Mouse (Mus musculus): Measurements from ENCODE around the gene Clmp. TPM values are rescaled to one million over a fixed set of nuclear protein-coding genes. Genes with fewer than 3 reads are reported as not detected.

The Clmp gene
- 0.30 and 1.3 TPM in 2 replicates for total RNA-seq (2015)
- total RNA-seq (2017): 0.61 and 1.4 TPM in 2 replicates

- peak; percentile 24; the same call in 1 of the 2 replicates for ATAC-seq (ENCODE audit: poor library complexity, severe bottlenecking)
Measured at GRCm38 (mm10) chr9:40685801-40686420, at the start of gene Clmp. Gene Clmp, plus strand, starts transcription at chr9:40685962.

GRCm38 (mm10) chr9:40636054-40636453, 49.7 kb upstream of the Clmp start:
- peak; percentile 62 for ATAC-seq (ENCODE audit: poor library complexity, severe bottlenecking)

DNA sequence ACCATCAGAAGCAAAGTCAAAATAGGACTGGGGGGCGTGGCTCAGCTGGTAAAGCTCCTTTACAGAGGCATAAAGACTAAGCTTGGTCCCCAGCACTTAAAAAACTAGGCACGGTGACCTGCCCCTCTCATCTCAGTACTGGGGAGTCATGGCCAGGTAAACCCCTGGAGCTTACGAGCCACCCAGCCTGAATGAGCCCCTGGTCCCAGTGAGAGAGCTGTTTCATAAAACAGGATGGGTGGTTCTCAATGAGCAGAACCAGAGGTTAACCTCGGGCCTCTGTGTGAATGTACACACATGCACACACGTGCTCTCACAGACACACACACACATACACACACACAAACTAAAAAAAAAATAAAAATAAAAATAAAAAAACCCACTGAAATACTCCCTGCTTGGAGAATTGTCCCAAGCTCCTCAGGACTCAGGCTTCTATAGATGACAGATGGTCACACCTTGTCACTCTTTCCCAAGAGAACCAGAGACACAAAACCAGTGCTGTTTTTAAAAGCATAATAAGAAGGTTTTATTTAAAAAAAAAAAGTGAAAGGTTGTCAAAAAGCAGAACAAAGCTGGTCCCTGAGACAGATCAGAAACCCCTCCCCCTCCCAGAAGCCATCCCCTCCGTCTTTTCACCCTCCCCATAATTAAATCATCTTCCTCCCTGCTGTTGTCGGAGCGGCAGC, 47.9 kb upstream of the Clmp start:
- peak; percentile 34 for ATAC-seq (ENCODE audit: poor library complexity, severe bottlenecking)

GRCm38 (mm10) chr9:40638394-40639049, 47.2 kb upstream of the Clmp start:
- peak; percentile 8; the same call in 1 of the 2 replicates for ATAC-seq (ENCODE audit: poor library complexity, severe bottlenecking)

DNA sequence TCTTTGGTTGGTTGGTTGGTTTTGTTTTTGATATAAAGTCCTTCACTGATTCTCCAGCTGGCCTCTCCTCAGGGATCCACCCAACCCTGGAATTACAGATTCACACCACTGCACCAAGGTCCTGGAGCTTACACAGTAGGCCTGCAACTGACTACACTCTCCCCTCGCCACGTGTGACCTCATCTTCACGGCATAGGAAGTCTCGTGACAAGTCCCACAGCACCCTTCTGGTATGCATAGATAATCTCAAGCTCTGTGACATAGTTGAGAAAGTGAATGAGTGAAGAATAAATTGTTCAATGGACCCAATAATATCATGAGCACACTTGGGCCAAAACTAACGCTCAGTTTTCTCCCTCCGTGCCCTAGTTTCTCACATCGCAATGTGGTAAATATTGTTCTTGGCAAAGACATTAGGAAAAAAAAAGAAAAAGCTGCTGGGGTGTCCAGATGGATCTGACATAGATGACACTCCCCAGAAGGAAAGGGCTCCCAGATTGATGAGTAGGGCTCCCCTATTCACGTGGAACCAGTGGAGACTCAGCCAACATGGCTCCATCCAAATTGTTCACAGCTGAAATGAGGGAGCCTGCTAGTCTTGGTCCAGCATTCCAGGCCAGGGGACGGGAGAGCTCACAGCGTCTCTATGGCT, 46.1 kb upstream of the Clmp start:
- ATAC-seq (ENCODE audit: poor library complexity, severe bottlenecking): no peak

- peak; percentile 67 for ATAC-seq (ENCODE audit: poor library complexity, severe bottlenecking)
Measured at GRCm38 (mm10) chr9:40641318-40641717, 44.4 kb upstream of the Clmp start.

- peak; percentile 45 for ATAC-seq (ENCODE audit: poor library complexity, severe bottlenecking)
Measured at GRCm38 (mm10) chr9:40642470-40643220, 43.1 kb upstream of the Clmp start.

DNA sequence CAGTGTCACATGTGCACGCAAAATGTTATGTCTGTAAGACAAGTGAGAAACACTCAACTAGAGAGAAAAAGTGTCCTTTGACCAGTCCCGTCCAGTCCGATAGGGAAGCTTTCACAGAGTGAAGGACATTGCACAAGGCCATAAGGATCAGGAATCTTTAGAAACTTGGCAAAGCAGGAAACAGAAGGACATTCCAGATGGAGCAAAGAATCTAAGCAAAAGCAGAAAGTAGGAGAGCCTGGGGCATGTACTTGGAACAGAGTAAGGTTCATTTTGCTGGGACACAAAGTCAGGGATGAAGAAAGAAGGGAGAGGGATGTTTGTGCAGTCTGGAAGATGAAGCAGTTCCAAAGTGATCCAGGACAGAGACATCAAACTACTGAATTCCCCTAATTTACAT, 36.3 kb upstream of the Clmp start:
- ATAC-seq (ENCODE audit: poor library complexity, severe bottlenecking): no peak

GRCm38 (mm10) chr9:40649983-40650382, 35.8 kb upstream of the Clmp start:
- no peak for ATAC-seq (ENCODE audit: poor library complexity, severe bottlenecking)

DNA sequence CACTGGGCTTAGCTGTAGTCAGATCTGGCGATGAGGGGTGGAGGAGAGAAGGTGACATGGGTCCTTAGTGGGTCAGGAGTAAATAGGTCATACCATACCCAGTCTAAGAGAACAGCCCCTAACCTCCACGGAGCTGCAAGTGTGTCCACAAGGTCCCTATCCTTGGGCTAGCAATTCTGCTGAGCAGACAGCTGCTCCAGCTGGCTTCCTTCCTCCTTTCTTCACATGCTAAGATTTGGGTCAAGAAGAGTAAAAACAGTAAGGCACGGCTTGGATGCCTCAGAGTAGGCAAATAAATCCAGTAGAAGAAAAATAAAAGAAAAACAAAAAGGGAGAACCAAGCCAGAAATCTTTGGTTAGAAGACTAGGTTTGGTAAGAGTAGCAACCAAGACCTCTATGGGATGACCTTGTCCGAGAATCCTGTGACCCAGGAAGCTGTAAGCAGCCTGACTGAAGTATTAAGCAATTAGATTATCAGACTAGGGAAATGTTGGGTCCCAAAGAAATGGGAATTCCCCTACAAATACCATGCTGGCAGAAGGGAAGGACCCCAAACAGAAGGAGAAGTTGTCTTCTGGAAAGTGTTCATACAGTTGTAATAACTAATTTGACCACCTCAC, 34.4 kb upstream of the Clmp start:
- no peak for ATAC-seq (ENCODE audit: poor library complexity, severe bottlenecking)

GRCm38 (mm10) chr9:40652757-40653156, 33.0 kb upstream of the Clmp start:
- ATAC-seq (ENCODE audit: poor library complexity, severe bottlenecking): no peak

DNA sequence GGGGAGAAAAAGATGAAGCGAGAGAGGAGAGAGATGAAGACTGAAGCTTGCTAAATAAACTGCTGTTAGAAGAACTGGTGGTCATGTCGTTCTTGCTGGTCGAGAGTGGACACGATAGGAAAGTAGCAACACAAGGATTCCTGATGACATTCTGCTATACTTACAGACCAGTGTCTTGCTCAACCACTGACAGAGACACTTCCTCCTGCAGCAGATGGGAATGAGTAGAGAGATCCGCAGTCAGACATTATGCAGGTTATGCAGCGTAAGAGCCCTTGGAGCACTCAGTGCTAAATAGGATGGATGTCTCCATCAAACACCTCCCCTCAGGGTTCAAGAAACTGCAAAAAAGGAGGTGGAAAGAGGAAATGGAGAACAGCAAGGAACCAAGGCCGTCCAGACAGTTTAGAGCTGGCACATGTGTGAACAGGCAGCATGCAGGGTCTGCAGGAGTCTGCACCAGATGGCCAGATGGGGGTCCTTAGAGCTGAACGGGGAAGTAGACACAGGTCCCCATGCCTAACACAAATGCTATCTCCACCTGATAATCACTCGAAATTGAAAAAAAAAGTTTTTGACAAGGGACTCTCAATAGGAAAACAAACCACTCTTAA, 19.5 kb upstream of the Clmp start:
- ATAC-seq (ENCODE audit: poor library complexity, severe bottlenecking): peak; percentile 82

DNA sequence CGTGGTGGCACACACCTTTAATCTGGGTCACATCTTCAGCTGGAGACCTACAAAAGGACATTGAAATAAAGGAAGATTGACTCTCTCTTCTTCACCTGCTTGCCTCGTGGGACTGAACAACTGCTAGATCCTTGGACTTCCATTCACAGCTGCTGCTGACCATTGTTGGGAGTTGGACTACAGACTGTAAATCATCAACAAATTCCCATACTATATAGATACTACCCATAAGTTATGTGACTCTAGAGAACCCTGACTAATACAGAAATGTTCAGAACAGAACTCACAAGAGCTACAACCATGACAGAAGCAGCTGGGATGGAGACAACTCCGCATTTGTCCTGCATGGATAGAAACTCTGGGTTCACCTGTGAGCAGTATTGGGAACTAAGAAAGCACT, 15.4 kb upstream of the Clmp start, which contains the start of gene Gm21915:
Gm21915 (plus strand) TSS at position 301 of the 400 bp plus-strand sequence.
- no peak for ATAC-seq (ENCODE audit: poor library complexity, severe bottlenecking)

GRCm38 (mm10) chr9:40671323-40671930, 14.3 kb upstream of the Clmp start:
- ATAC-seq (ENCODE audit: poor library complexity, severe bottlenecking): no peak

DNA sequence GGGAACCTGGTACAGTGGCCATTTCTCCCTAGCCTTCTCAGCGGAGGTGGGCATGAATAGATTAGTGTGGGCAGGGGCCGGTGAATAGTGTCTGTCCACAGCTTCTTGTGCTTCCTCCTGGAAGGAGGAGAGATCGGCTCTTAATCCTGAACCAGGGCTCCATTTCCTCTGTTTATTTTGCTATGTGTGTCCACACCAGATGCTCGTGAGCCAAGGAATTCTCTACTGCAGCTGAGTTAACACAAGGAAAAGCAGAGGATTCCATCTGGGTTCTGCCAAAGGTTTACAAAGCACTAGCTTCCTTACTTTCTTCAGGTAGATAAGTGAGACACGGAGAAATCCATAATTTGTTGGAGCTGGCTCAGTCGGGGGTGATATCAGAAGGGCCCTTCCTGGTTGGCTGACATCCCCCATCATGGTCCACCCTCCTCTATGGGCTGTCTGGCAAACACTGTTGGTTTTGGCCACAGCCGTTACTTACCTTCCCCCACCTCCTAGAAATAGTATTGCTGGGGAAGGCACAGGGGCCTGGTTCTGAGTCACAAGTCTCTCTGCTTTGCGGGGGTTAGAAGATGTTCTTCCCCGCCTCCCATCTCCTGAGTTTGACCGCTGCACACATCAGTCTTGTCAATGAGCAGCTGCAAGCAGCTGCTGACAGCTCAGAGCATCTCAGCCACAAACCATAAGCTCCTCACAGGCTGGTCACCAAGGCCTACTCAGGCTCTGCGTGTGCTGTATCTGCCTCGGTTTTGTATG, 10.4 kb upstream of the Clmp start:
- ATAC-seq (ENCODE audit: poor library complexity, severe bottlenecking): no peak

GRCm38 (mm10) chr9:40678653-40679052, 7.1 kb upstream of the Clmp start:
- ATAC-seq (ENCODE audit: poor library complexity, severe bottlenecking): no peak

DNA sequence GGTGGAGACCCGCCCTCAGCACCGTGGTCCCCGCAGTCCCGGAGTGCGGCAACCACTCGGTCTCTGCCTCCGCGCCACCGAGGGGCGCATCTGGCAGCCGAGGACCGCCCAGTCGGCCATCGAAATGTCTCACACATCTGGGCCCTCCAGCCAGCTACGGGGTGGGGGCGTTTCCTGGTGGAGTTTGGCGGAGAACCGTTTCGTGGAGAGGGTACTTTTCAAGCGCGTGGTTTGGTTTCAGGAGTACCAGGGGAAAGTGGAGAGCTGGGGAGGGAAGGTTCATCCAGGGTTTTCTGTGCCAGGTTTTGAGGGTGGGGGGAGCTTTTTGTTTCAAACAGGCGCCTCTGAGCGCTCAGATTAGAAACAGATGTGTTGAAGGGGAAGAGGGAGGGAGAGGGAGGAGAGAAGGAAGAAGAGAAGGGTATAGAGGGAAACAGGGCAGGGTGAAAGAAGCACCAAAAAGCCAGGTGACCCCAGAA, 698 bp downstream of the Clmp start:
- ATAC-seq (ENCODE audit: poor library complexity, severe bottlenecking): no peak

- no peak for ATAC-seq (ENCODE audit: poor library complexity, severe bottlenecking)
Measured at GRCm38 (mm10) chr9:40687053-40687452, 1.3 kb downstream of the Clmp start.

Measured in megakaryocyte, adult 5-6 weeks (primary cell).